Mouse (Mus musculus) myocyte (in vitro differentiated cells): ENCODE results near the gene Glt28d2.

ENCODE experiments used
- CEBPB ChIP-seq: IDR thresholded peaks from 2 replicates; pipeline ENCODE4 v1.6.1; 2011; ENCODE audit warnings: mild to moderate bottlenecking, moderate library complexity; ENCODE audit not compliant: poor library complexity, insufficient read depth, severe bottlenecking
- E2F4 ChIP-seq: IDR thresholded peaks from one replicate; pipeline ENCODE4 v1.6.1; 2011; ENCODE audit warnings: mild to moderate bottlenecking, control low read depth, moderate library complexity; ENCODE audit not compliant: insufficient read depth
- MAX ChIP-seq: IDR thresholded peaks from one replicate; pipeline ENCODE4 v1.6.1; 2011; ENCODE audit warnings: low read depth, mild to moderate bottlenecking, control low read depth
- MYOG ChIP-seq, 3 experiments: IDR thresholded peaks; one replicate each; pipeline ENCODE4 v1.6.1; 2011; ENCODE audit warnings: control low read depth in 2 of 3, low read depth in 2 of 3, mild to moderate bottlenecking in 2 of 3; ENCODE audit not compliant: insufficient read length in 2 of 3, control insufficient read depth in 1 of 3, insufficient read depth in 1 of 3
- POLR2A ChIP-seq: IDR thresholded peaks from one replicate; pipeline ENCODE4 v1.6.1; 2011; ENCODE audit warnings: low read depth, mild to moderate bottlenecking, control low read depth, moderate library complexity; ENCODE audit not compliant: insufficient read length
- POLR2AphosphoS2 ChIP-seq: IDR thresholded peaks from one replicate; pipeline ENCODE4 v1.6.1; 2011; ENCODE audit warnings: low read depth, control low read depth; ENCODE audit not compliant: insufficient read length
- REST ChIP-seq: IDR thresholded peaks from one replicate; pipeline ENCODE4 v1.6.1; 2011; ENCODE audit warnings: mild to moderate bottlenecking, control low read depth, moderate library complexity; ENCODE audit not compliant: insufficient read depth, insufficient read length
- SRF ChIP-seq: IDR thresholded peaks from one replicate; pipeline ENCODE4 v1.6.1; 2011; ENCODE audit warnings: low read depth; ENCODE audit not compliant: control insufficient read depth, insufficient read length
- TCF12 ChIP-seq: IDR thresholded peaks from one replicate; pipeline ENCODE4 v1.6.1; 2011; ENCODE audit warnings: mild to moderate bottlenecking, control low read depth; ENCODE audit not compliant: poor library complexity, insufficient read depth, severe bottlenecking
- USF1 ChIP-seq: IDR thresholded peaks from one replicate; pipeline ENCODE4 v1.6.1; 2011; ENCODE audit warnings: low read depth, mild to moderate bottlenecking, control low read depth, moderate library complexity

- TF ChIP-seq MYOG (IDR thresholded peaks at IDR 0.05; ENCODE audit: control insufficient read depth in 1 of 3, insufficient read depth in 1 of 3, insufficient read length in 2 of 3, low read depth in 2 of 3) (no peak), POLR2A (no peak), CEBPB (no peak), MAX (no peak), SRF (no peak), E2F4 (no peak), USF1 (no peak), POLR2AphosphoS2 (no peak), TCF12 (no peak), REST (no peak)
These were observed 37.2 kb downstream of the Glt28d2 start for GRCm38 (mm10) chr3:85850079-85850478.
